Mouse (Mus musculus): ENCODE data around the gene Krt34. TPM values are rescaled to one million over a fixed set of nuclear protein-coding genes. Genes with fewer than 3 reads are reported as not detected.

Gene Krt34
- polyA plus RNA-seq (2016; fragmentation: Nextera tagmentation; extraction: Ambion mirVana), result not detected in 2 replicates

GRCm38 (mm10) chr11:100041454-100041853 is at the start of gene Krt34:
Gene Krt34 (minus strand): TSS chr11:100041554.
- no peaks in the 10 kb centered on the region for H3K4me1 ChIP-seq
- no peaks in the 10 kb centered on the region for H3K36me3 ChIP-seq
- H3K4me3 ChIP-seq, result no peak within 1 kb of the TSS
- H3K9me3 ChIP-seq (replicated peaks), result no peaks in the 10 kb centered on the region
- WGBS, result 86% methylated on average over 6 of the region's 6 CpGs
- DNase-seq (ENCODE audit: low spot score), result no peak
- no peak within 1 kb of the TSS for H3K27ac ChIP-seq
- H3K27me3 ChIP-seq (ENCODE audit: low read depth, poor library complexity, severe bottlenecking), result no peaks in the 10 kb centered on the region

- no peaks in the 10 kb centered on the region for H3K36me3 ChIP-seq
- H3K4me1 ChIP-seq, result no peaks in the 10 kb centered on the region
- H3K4me3 ChIP-seq, result no peak overlapping the region
- no peak for DNase-seq (ENCODE audit: low spot score)
- H3K27ac ChIP-seq, result no peak overlapping the region
- no peaks in the 10 kb centered on the region for H3K27me3 ChIP-seq (ENCODE audit: low read depth, poor library complexity, severe bottlenecking)
- 74% methylated on average over 7 of the region's 7 CpGs for WGBS
- H3K9me3 ChIP-seq (replicated peaks), result no peaks in the 10 kb centered on the region
Observed at GRCm38 (mm10) chr11:100088378-100089025, 47.1 kb upstream of the Krt34 start.

- H3K4me1 ChIP-seq, result no peaks in the 10 kb centered on the region
- WGBS, result 93% methylated on average over 10 of the region's 10 CpGs
- no peaks in the 10 kb centered on the region for H3K27me3 ChIP-seq (ENCODE audit: low read depth, poor library complexity, severe bottlenecking)
- no peak within 1 kb of the TSS for H3K4me3 ChIP-seq
- H3K36me3 ChIP-seq, result no peaks in the 10 kb centered on the region
- DNase-seq (ENCODE audit: low spot score), result no peak
- no peak within 1 kb of the TSS for H3K27ac ChIP-seq
- H3K9me3 ChIP-seq (replicated peaks), result no peaks in the 10 kb centered on the region
Observed at GRCm38 (mm10) chr11:100087861-100088260, 46.5 kb upstream of the Krt34 start, which contains the start of gene Krt32. Gene Krt32 (minus strand): TSS chr11:100088226.

GRCm38 (mm10) chr11:100073873-100074272 is 32.5 kb upstream of the Krt34 start:
- WGBS, result 77% methylated on average over 1 of the region's 1 CpGs
- no peak for DNase-seq (ENCODE audit: low spot score)
- Histone ChIP-seq H3K4me1 (no peaks in the 10 kb centered on the region), H3K9me3 (replicated peaks) (no peaks in the 10 kb centered on the region), H3K4me3 (no peak overlapping the region), H3K36me3 (no peaks in the 10 kb centered on the region), H3K27ac (no peak overlapping the region), H3K27me3 (ENCODE audit: low read depth, poor library complexity, severe bottlenecking) (no peaks in the 10 kb centered on the region)

GRCm38 (mm10) chr11:100067293-100068036 is 26.1 kb upstream of the Krt34 start:
- H3K36me3 ChIP-seq, result no peaks in the 10 kb centered on the region
- 84% methylated on average over 17 of the region's 17 CpGs for WGBS
- no peaks in the 10 kb centered on the region for H3K4me1 ChIP-seq
- no peaks in the 10 kb centered on the region for H3K27me3 ChIP-seq (ENCODE audit: low read depth, poor library complexity, severe bottlenecking)
- no peak overlapping the region for H3K27ac ChIP-seq
- no peaks in the 10 kb centered on the region for H3K9me3 ChIP-seq (replicated peaks)
- no peak overlapping the region for H3K4me3 ChIP-seq
- no peak for DNase-seq (ENCODE audit: low spot score)

- Histone ChIP-seq H3K36me3 (no peaks in the 10 kb centered on the region), H3K27me3 (ENCODE audit: low read depth, poor library complexity, severe bottlenecking) (no peaks in the 10 kb centered on the region), H3K4me1 (no peaks in the 10 kb centered on the region), H3K27ac (no peak overlapping the region), H3K4me3 (no peak overlapping the region), H3K9me3 (replicated peaks) (no peaks in the 10 kb centered on the region)
- WGBS, result 89% methylated on average over 12 of the region's 12 CpGs
- DNase-seq (ENCODE audit: low spot score), result no peak
Observed at GRCm38 (mm10) chr11:100066236-100067010, 25.1 kb upstream of the Krt34 start.

- no peak overlapping the region for H3K4me3 ChIP-seq
- H3K36me3 ChIP-seq, result no peaks in the 10 kb centered on the region
- DNase-seq (ENCODE audit: low spot score), result no peak
- H3K27ac ChIP-seq, result no peak overlapping the region
- 75% methylated on average over 8 of the region's 8 CpGs for WGBS
- no peaks in the 10 kb centered on the region for H3K27me3 ChIP-seq (ENCODE audit: low read depth, poor library complexity, severe bottlenecking)
- no peaks in the 10 kb centered on the region for H3K9me3 ChIP-seq (replicated peaks)
- no peaks in the 10 kb centered on the region for H3K4me1 ChIP-seq
Observed at GRCm38 (mm10) chr11:100058875-100059274, 17.5 kb upstream of the Krt34 start.

GRCm38 (mm10) chr11:100055686-100056655 is 14.6 kb upstream of the Krt34 start:
- H3K4me1 ChIP-seq, result no peaks in the 10 kb centered on the region
- DNase-seq (ENCODE audit: low spot score), result no peak
- no peaks in the 10 kb centered on the region for H3K9me3 ChIP-seq (replicated peaks)
- no peak overlapping the region for H3K27ac ChIP-seq
- WGBS, result 78% methylated on average over 9 of the region's 9 CpGs
- no peaks in the 10 kb centered on the region for H3K27me3 ChIP-seq (ENCODE audit: low read depth, poor library complexity, severe bottlenecking)
- no peak overlapping the region for H3K4me3 ChIP-seq
- no peaks in the 10 kb centered on the region for H3K36me3 ChIP-seq

GRCm38 (mm10) chr11:100050451-100050850 is 9.1 kb upstream of the Krt34 start, which contains the start of gene Krt31:
Gene Krt31 (minus strand): TSS chr11:100050551.
- no peaks in the 10 kb centered on the region for H3K9me3 ChIP-seq (replicated peaks)
- no peak within 1 kb of the TSS for H3K4me3 ChIP-seq
- H3K27me3 ChIP-seq (ENCODE audit: low read depth, poor library complexity, severe bottlenecking), result no peaks in the 10 kb centered on the region
- no peaks in the 10 kb centered on the region for H3K36me3 ChIP-seq
- H3K27ac ChIP-seq, result no peak within 1 kb of the TSS
- DNase-seq (ENCODE audit: low spot score), result no peak
- 90% methylated on average over 3 of the region's 3 CpGs for WGBS
- no peaks in the 10 kb centered on the region for H3K4me1 ChIP-seq

GRCm38 (mm10) chr11:100047193-100047592 is 5.8 kb upstream of the Krt34 start:
- Histone ChIP-seq H3K4me1 (no peaks in the 10 kb centered on the region), H3K36me3 (no peaks in the 10 kb centered on the region), H3K9me3 (replicated peaks) (no peaks in the 10 kb centered on the region), H3K27ac (no peak overlapping the region), H3K4me3 (no peak overlapping the region), H3K27me3 (ENCODE audit: low read depth, poor library complexity, severe bottlenecking) (no peaks in the 10 kb centered on the region)
- 91% methylated on average over 2 of the region's 2 CpGs for WGBS
- DNase-seq (ENCODE audit: low spot score), result no peak

GRCm38 (mm10) chr11:100046303-100046866 is 5.0 kb upstream of the Krt34 start:
- Histone ChIP-seq H3K36me3 (no peaks in the 10 kb centered on the region), H3K27me3 (ENCODE audit: low read depth, poor library complexity, severe bottlenecking) (no peaks in the 10 kb centered on the region)
- WGBS, result 84% methylated on average over 6 of the region's 6 CpGs

GRCm38 (mm10) chr11:100029768-100030167 is 11.6 kb downstream of the Krt34 start, which contains the start of gene Krt33b:
Gene Krt33b (minus strand): TSS chr11:100029868.
- no peaks in the 10 kb centered on the region for H3K9me3 ChIP-seq (replicated peaks)
- H3K27me3 ChIP-seq (ENCODE audit: low read depth, poor library complexity, severe bottlenecking), result no peaks in the 10 kb centered on the region
- 94% methylated on average over 6 of the region's 6 CpGs for WGBS
- no peak within 1 kb of the TSS for H3K27ac ChIP-seq
- no peaks in the 10 kb centered on the region for H3K4me1 ChIP-seq
- no peak for DNase-seq (ENCODE audit: low spot score)
- H3K4me3 ChIP-seq, result no peak within 1 kb of the TSS
- no peaks in the 10 kb centered on the region for H3K36me3 ChIP-seq

More at GRCm38 (mm10) chr11:100046303-100046866, 5.0 kb upstream of the Krt34 start:
- Histone ChIP-seq H3K4me3 (no peak overlapping the region), H3K4me1 (no peaks in the 10 kb centered on the region), H3K27ac (no peak overlapping the region), H3K9me3 (replicated peaks) (no peaks in the 10 kb centered on the region)
- DNase-seq (ENCODE audit: low spot score), result no peak

Measured in limb, embryonic 10.5 days (tissue).